Mouse (Mus musculus): Measurements from ENCODE around the gene Trip4.

GRCm38 (mm10) chr9:65793506-65793905 is 115.1 kb downstream of the Trip4 start:
- no peak for TF ChIP-seq CTCF (IDR thresholded peaks at IDR 0.05)
- no peak for TF ChIP-seq POLR2A (IDR thresholded peaks at IDR 0.05; ENCODE audit: insufficient read depth, low read depth, low read length)
- no peak for TF ChIP-seq EP300 (IDR thresholded peaks at IDR 0.05; ENCODE audit: insufficient read depth, low read depth, low read length)

Measured in heart, adult 2 months (tissue).